Mouse (Mus musculus) c-Kit-positive CD71-negative TER-119-negative erythroid progenitor cells, embryonic 14.5 days (primary cell): ENCODE measurements at regions not wholly inside any gene's neighbourhood (a gene's known extent, or its start where the extent isn't known, plus 50 kb on each side); places are given as distances from the start of the nearest gene placed in this dataset.

Experiments
- DNase-seq: peaks from one replicate; pipeline ENCODE4 v3.0.0-alpha.2; 2013; ENCODE audit warnings: low read depth

DNA sequence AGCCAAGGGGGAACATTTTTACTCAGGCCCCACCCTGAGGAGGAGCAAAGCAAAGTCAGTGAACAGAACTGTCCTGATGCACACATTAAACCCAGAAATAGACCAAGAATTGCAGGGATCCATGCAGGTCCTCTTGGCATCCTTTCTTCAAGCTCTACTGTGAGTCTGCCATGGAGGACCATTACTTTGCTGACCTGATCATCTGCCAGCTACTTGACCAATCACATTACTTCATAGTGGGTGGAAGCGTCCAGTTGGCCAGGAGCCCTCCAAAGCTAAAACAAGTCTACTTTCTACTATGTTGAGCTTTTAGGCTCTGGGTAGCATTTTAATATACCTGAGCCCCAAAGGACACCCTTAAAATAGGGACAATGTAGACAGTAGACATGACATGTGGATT is 98.6 kb upstream of the Lgalsl start:
- DNase-seq = no peak

- DNase-seq = no peak
Observed at GRCm38 (mm10) chr11:20930045-20930444, 99.2 kb upstream of the Lgalsl start.

- DNase-seq = no peak
Observed at GRCm38 (mm10) chr11:20930573-20930972, 99.7 kb upstream of the Lgalsl start.

DNA sequence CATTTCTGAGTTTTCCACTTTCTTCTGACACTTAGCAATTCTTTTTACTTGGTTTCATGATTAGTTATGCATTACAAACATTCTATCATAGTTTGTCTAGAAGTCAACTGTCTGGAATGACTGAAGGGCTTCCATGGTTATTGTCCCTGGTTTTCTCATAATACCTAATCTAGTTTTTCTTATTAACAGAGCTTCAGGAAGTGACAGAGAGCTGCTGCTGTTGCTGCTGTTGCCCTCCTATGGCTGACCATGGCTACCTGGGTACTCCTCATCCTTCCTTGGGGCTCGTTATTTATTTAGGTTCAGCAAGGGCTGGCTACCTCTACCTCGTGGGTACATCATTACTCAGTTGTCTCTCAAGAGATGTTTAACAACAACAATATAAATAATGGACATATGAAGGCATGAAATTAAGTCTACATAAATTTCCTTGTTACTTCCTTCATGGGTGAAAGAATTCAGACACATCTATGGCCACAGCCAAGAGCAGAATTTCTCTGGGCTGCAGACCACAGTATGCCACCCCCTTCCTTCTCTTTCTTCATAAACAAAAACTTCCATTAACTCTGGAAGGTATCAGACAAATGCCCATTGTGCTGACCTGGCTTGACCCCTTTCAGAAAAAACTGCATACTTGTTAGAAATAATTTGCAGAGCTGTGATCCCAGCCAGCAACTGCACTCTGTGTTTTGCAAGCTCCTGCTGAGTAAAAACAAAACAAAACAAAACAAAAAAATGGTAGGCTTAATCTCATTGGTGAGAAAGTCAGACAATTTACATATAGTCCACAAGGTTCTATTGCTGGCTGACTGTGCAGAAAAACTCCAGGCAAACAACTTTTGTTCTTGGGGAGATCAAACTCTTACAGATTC is 103.6 kb upstream of the Lgalsl start:
- no peak for DNase-seq

GRCm38 (mm10) chr11:20935063-20935370 is 104.2 kb upstream of the Lgalsl start:
- no peak for DNase-seq

DNA sequence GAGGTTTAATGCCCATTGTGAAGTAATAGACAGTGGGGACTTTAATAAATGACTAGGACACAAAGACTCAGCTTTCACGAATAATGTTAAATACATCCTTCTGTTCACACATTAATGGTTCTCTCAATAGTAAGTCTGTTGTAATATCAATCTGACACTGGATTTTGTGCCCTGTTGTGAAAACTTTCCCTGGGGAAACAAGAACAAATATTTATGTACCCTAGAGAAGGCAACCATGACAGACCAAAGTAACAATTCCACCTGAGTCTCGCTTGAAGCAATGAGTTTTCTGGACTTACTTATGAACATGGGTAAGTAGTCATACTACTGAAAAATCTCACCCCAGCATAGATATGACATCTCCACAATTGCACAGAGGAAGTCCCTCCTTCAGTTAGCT is 105.1 kb upstream of the Lgalsl start:
- DNase-seq = no peak

DNA sequence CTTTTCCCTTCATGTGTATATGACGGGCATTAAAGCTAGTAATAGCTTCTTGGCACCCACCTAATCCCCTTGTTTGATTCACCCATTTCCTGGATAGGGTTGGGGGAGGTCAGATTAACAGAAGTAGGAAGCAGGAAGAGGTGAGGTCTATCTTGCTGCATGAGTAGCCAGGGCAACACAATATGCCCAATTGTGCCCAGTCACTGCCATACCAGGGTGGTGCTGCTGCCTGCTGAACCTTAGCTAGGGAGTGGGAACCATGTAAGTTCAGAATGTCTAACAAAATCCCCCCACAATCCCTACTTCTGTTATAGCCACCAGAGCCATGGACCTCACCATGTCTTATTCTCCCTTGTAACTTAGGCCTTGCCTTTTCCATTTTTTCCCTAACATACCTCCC is 106.1 kb upstream of the Lgalsl start:
- no peak for DNase-seq

- DNase-seq = no peak
Observed at GRCm38 (mm10) chr11:20937942-20938341, 107.1 kb upstream of the Lgalsl start.

DNA sequence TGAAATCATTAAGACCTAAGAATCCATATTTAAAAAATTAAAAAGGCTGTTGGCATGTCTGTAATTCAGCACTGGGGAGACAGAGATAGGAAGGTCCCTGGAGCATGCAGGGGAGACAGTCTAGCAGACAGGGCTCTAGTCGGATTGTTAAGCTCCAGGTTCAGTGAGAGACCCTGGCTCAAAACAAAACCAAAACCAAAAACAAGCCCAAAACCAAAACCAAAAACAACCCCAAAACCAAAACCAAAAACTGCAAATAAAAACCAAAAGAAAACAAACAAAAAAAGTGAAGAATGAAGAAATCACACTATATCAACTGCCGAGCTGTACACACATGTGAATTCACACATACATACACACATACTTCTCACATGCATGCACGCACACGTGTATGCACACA is 108.8 kb upstream of the Lgalsl start:
- no peak for DNase-seq

DNA sequence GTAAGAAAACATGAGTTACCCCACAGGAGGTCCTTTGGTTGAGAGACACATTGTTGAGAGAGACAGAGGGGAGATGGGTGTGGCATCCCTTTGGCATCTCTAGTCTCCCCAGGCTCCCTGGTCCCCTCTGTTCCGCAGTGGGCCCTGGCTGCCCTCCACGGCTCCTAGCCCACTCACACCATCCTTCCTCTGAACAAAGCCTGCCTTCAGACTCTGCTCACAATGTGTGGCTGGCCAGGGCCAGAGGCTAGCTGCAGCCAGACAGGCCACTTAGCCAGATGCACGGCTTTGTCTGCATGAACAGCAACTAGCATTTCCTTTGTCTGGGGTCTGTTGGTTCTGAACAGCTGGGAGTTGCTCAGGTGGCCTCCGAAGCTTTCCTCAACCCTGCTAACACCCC is 110.7 kb upstream of the Lgalsl start:
- DNase-seq = no peak

DNA sequence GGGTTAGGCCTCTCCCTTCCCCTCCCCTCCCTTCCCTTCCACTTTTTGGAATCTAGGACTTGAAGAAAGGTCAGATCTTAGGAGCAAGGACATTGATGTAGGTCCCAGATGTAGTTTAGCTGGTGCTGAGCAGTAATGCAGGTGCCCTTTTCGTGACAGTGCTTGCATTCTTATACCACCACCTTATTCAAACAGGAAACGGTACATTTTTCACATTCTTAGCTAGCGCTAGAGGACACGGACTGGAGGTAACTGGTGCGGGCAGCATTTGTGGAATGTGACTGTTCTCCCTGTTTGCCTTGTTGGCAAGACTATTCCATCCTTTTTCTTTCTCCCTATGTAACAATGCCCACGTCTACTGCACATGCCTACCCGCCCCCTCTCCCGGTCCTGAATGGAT is 124.7 kb upstream of the Lgalsl start:
- DNase-seq = no peak

DNA sequence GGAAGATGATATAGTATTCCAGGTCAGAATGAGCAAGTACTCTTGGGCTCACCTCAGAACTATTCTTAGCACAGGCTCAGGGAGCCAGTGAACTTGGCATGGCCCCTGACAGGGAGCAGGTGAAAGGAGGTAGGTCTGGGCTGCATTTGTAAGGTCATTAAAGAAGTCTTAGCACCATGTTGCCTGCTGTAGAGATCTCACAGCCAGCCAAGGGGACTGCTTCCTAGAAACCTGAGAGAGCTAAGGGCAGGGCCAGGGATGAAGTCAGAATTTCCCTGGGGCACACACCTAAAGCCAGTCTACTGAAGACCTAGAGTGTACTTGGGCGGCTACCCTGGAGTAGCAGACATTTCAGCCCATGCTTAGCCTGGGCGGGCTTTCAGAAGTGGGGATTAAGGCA is 126.9 kb upstream of the Lgalsl start:
- DNase-seq = no peak

GRCm38 (mm10) chr11:20958233-20958632 is 127.4 kb upstream of the Lgalsl start:
- no peak for DNase-seq

- no peak for DNase-seq
Observed at GRCm38 (mm10) chr11:20960066-20960465, 129.2 kb upstream of the Lgalsl start.

GRCm38 (mm10) chr11:20960750-20961149 is 129.9 kb upstream of the Lgalsl start:
- no peak for DNase-seq

GRCm38 (mm10) chr11:20961626-20962025 is 129.5 kb upstream of the Peli1 start:
- DNase-seq = no peak

DNA sequence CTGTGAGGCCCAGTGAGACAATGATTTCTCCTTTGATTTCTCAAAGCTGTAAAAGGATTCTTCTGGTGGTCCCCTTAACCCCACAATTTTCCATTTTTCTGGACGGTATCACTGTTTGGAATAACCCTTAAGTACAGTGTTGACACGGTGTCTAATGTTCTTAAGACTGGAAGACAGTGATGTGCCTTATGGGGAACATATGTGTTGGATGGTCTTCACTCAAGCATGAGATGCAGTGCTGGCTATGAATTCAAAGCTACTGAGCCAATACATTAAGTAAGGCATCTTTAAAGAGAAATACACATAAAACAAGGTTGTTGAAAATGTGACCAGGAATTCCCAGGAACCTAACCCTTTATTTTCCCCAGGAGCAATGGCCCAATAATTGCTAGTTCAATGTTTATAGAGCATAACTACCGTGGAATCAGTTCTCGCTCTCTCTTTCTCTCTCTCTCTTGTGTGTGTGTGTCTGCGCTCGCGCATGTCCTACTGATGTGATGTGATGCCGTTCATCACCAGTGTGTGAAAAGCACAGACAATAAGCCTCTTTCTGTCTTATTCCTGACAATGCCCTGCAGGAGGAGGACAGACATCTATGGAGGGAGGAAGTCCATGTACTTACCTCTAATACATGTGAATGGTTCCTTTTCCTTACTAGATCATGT is 125.4 kb upstream of the Peli1 start:
- no peak for DNase-seq

- no peak for DNase-seq
Observed at GRCm38 (mm10) chr11:20967321-20967984, 123.6 kb upstream of the Peli1 start.

DNA sequence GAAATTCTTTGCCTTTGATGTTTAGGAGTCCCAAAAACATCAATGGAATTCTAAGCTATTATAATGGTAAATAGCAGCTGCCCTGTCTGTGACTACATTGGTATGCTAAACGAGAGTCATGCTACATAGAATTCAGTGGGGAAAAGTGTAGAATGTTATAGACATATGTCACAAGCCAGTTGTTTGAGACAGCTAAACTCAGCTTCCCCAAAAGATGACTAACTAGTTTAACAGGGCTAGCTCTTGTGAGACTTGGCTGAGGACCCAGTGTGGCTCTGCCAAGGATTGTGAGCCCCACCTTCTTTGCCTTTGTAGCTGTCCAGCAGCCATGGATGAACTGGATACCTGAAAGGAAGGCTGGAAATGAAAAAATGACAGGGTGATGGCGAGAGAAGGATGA is 122.8 kb upstream of the Peli1 start:
- DNase-seq = no peak

DNA sequence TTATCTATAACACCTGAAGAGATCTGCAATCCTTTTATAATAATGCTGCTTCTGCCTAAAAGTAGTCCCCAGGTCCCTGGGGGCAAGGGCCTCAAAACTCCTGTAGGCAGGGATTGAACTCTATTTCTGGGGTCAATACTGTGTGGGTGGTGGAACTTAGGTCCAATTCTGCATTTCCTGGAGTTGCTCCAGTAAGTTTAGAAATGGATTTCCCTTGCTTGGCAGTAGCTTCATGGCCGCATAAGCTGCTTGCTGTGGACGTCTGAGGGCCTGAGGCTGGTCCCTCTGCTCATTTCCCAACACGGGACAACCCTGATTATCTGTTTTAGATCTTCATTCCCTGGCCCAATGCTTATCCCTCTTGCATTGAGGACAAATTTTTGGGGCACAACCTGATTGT is 118.0 kb upstream of the Peli1 start:
- DNase-seq = no peak

DNA sequence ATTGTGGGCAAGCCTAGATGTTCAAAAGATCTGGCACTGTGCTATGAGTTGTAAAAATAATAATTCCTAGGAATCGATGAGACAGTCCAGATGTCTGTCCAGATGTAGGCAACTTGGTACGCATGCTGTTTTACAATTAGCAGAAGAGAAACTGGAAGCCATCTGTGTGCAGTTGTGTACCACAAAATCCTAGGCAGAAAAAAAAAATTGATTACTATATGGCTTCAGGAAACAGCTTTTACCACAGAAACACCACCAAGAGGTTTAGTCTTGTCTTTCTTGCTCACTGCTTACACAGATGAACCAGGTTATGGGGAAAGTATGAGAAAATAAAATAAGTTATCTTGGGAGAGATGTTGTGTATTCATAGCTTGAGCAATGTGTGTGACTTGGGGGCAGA is 109.5 kb upstream of the Peli1 start:
- no peak for DNase-seq

DNA sequence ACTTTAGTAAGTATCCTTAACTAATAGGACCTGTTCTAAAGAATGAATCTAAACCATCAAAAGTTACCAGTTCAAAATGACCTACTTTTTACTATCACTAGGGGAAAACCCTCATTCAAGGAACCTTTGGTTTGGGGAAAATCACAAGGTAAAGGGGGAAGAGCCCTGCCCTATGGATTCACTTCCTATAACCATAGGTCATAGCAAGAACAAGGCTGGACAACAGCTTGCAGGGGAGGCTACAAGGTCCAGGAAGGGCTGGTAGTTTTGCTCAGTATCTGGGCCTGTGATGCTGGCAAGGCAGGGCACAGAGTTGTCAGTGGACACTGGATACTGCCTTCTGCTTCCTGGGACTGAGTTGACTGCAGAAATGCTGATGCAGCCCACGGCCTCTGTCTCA is 109.1 kb upstream of the Peli1 start:
- DNase-seq = no peak

- no peak for DNase-seq
Observed at GRCm38 (mm10) chr11:20982500-20982899, 108.6 kb upstream of the Peli1 start.
